Mouse (Mus musculus) heart, postnatal 0 days (tissue): ENCODE measurements around the gene Itpr2.

Experiments
- CTCF ChIP-seq: IDR thresholded peaks from 2 replicates; pipeline ENCODE4 v1.5.1; 2016; ENCODE audit warnings: antibody characterized with exemption, control low read depth, low read depth
- EP300 ChIP-seq: IDR thresholded peaks from 2 replicates; pipeline ENCODE4 v1.6.1; 2016; ENCODE audit warnings: antibody characterized with exemption, low read depth

- peak; percentile 84 for TF ChIP-seq CTCF
- TF ChIP-seq EP300: no peak
These were observed 96.6 kb downstream of the Itpr2 start for GRCm38 (mm10) chr6:146405380-146405779.
